Mouse (Mus musculus) heart, postnatal 4 days (tissue): Measurements from ENCODE around the gene Helz2. TPM values are rescaled to one million over a fixed set of nuclear protein-coding genes. Genes with fewer than 3 reads are reported as not detected.
A peak's percentile ranks its signal among the peaks of the same experiment; 100 is the strongest.
"Not testable (repeated sequence)": the region's sequence is repeated elsewhere in the genome, so short reads cannot be mapped to it uniquely, and the experiment has no call there.

ENCODE experiments used
- DNase-seq: peaks from one replicate; pipeline ENCODE4 v3.0.0; 2021
- total RNA-seq, 2 experiments: library from RNA; stranded (reverse); gene quantifications; 2 replicates each; pipeline ENCODE4 v1.2.3; 2021

Helz2 gene
- total RNA-seq, 2 experiments from 2014 or later: 9.2 to 9.4 TPM

DNA sequence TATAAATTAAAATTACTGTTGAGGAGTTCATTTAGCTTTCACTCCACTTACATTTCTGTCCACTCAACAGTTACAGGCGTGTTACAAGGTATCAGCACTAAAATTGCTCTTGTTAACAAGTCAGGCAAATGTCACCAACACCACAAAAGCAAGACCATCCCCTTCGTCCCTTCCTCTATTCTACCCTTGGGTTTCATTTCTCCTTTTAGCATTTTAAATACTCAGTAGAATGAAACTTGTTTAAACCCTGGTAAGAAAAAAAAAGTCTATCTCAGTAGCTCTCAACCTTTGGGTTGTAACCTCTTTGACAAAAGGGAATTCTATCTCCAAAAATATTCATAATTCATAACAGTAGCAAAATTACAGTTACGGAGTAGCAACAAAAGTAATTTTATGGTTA lies 48.8 kb downstream of the Helz2 start:
- no peak for DNase-seq

DNA sequence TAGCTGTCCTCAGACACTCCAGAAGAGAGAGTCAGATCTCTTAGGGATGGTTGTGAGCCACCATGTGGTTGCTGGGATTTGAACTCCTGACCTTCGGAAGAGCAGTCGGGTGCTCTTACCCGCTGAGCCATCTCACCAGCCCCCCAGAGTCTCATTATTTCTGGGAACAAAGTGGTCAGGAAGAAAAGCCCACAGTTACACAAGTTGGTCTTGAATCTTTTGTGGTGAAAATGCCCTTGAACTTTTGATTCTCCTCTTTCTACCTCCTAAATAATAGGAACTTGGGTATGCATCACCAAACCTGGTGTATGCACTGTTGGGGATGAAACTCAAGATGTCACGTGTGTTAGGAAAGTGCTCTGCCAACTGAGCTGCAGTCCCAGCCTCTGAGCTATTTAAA lies 49.9 kb downstream of the Helz2 start:
- DNase-seq: no peak

DNA sequence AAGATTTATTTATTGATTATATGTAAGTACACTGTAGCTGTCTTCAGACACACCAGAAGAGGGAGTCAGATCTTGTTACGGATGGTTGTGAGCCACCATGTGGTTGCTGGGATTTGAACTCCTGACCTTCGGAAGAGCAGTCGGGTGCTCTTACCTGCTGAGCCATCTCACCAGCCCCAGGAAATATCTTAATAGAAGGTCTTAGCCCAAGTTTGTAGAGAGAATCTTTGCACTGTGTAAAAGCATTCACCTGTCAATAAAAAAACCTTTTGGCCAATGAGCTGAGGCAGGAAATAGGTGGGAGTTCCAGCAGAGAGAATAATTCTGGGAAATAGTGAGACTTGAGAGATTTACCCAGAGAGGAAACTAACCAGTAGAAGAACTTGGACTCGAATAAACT lies 50.4 kb downstream of the Helz2 start:
- DNase-seq: not testable (repeated sequence)

DNA sequence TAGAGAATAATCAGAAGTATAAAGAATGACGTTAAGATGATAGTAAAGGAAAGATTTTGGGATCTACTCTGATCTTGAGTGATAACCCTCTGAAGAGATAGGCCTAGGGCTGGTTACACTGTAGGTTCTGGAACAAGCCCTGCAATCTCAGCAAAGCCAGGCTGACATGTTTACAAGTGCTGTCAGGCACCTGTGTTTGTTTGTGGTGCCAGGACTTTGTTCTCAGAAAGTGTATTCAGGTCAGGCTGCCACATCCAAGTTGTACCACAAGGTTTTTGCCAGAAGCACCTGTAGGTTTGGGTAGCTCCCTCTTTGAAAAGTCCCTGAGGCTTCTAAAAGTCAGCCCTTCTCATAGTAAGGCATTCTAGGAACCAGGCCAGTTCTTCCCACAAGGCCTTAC lies 52.5 kb downstream of the Helz2 start:
- DNase-seq: no peak

DNA sequence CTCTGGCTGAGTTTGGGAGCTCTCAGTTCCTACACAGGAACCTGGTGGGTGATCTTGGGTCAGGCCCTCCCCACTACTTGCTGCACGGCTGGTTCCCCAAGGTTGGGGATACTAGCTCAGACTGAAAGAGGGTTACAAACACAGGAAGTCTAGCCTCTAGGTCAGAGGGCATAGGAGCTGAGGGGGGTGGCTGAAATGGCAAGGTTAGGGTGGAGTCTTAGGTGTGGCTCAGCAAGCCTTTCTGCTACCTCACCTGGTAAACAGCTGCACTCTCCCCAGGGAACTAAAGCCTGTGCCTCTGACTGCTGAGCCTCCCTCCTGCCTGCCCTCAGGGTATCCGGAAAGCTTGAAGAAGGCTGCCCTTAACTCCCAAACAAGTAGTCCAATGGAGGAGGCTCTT lies 53.1 kb downstream of the Helz2 start:
- DNase-seq: no peak

DNA sequence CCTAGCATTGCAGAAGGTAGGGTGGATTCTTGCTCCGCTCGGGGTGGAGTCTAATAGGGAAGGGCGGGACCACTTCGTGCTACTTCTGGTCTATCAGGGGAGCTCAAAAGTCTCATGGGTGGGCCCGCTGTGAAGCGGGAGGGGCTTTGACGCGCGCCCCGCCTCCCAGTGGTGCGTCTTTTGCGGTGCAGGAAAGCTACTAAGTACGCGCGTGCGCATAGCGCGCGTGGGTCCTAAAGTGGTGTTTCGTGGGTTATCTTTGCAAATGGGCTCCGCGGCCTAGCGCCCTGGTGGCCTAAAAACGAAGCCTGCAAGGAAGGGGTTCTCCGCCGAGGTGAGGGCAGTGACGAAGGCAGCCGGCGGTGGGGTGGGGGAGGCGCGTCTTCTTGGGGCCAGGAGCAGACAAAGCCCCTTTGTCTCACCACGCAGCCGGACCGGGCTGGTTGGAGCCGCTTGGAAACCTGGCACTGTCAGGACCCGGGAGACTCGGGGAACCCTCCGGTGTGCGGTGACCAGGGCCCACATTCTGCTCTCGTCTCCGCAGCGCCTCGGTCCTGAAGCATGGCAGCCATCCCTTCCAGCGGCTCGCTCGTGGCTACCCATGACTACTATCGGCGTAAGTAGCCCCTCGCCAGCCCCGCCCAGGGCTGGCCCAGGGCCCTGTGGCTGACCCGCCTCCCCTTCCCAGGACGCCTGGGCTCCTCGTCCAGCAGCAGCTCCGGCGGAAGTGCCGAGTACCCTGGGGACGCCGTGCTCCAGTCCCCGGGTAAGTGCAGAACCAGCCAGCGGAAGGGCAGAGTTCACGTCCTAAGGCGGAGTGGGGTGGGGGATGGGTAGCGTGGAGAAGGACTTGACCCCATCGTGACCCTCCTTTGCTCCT lies 54.5 kb downstream of the Helz2 start, which contains the start of gene Ppdpf:
Gene Ppdpf (plus strand): TSS at position 127 of the 880 bp plus-strand sequence.
- DNase-seq: peak; percentile 91

DNA sequence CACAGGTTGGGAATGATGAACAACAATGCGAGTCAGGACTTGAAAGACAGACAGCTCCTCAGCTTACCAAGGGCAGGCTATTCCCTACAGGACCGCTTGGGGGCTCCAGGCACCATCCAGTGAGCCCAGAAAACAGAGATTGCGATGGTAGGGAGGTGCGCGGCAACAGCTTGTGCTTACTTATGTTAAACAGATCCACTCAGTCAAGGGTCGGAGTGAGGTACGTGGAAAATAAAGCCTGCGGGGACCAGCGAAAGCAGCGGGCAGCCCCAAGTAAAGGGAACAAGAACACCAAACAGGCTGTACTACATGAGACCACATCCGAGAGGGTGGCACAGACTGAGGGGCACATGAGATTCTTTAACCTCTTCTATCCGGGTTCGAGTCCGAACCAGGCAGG lies 55.2 kb downstream of the Helz2 start:
- DNase-seq: peak; percentile 89

DNA sequence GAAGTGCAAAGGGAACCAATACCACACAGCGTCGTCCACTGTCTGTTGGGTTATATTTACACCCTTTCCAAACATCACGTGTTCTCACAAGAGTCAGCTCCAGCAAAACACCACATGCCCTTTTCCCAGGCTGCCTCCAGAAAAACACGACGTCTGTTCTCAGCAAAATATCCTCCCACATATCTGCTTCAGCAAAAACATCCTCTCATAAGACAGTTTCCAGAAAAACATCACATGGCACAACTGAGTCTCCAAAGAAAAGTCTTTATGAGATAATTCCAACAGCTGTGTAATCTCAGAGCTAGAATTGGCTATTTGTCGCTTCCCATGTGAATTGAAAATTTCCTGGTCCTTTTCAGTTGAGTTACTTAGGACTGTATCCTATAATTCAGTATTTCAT lies 60.9 kb downstream of the Helz2 start:
- no peak for DNase-seq

DNA sequence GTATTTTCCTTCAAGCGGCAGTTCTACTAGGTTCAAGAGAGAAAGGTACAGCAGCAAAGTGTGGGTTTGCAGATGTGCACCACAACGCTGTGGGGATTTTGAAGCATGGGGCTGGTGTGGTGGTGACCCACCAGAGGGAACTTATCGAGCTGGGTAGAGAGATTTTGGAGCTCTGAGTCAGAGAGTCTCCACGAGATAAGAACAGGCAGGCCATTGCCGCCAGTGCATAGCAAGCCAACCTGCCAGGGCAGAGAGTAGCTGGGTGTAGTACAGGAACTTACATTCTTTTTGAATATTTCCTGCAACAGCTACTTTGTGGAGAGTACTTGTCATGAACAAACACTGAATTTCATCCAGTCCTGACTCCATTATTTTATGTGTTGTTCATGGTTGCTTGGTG lies 63.4 kb downstream of the Helz2 start:
- DNase-seq: no peak

DNA sequence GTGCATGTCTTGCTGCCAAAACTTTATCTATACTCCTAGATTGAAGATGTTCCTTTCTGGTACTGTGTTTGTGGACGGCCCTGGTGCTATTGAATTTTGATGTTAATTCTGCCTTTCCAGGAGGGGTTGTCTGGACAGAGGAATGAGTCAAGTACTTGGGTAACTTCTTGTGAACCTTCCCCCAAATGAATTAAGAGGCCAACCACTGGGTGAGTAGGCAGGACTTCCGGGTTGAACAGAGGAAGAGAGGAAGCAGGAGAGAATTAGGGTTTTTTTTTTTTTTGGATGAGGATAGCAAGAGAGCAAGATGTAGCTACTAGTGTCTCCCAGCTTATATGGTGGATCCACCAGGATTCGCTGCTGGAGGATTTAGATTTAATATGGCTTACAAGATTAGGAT lies 63.8 kb downstream of the Helz2 start:
- no peak for DNase-seq

Other genes with a start within 250 kb of the Helz2 start
- under 1 TPM; 0.11 to 0.17 TPM for gene Chrna4, start 198.5 kb downstream of the Helz2 start, total RNA-seq
- gene Kcnq2, start 106.7 kb downstream of the Helz2 start, total RNA-seq: under 1 TPM in 1 of 2 experiments, not detected in 1; 0.29 TPM
- gene Eef1a2, start 85.0 kb downstream of the Helz2 start, total RNA-seq: 100 to 1,000 TPM; 460 to 501 TPM
- gene Ppdpf, start 54.8 kb downstream of the Helz2 start, total RNA-seq: 10 to 100 TPM; 65.9 to 66.8 TPM
- not detected for gene Ptk6, start 39.2 kb downstream of the Helz2 start, total RNA-seq
- under 1 TPM in 1 of 2 experiments, not detected in 1; 0.09 TPM for gene Srms, start 28.8 kb downstream of the Helz2 start, total RNA-seq
- gene Fndc11, start 22.0 kb downstream of the Helz2 start, total RNA-seq: not detected
- 10 to 100 TPM; 15.6 to 20.2 TPM for gene Gmeb2, start 46.0 kb upstream of the Helz2 start, total RNA-seq
- gene Stmn3, start 72.5 kb upstream of the Helz2 start, total RNA-seq: under 1 TPM; 0.24 to 0.47 TPM
- 10 to 100 TPM; 42.9 to 46.9 TPM for gene Rtel1, start 77.7 kb upstream of the Helz2 start, total RNA-seq
- gene Zgpat, start 122.9 kb upstream of the Helz2 start, total RNA-seq: 10 to 100 TPM; 20.7 to 22.8 TPM
- 10 to 100 TPM; 39.6 to 41.0 TPM for gene Arfrp1, start 123.4 kb upstream of the Helz2 start, total RNA-seq
- gene Lime1, start 138.1 kb upstream of the Helz2 start, total RNA-seq: 1 to 10 TPM; 8.8 to 8.9 TPM
- gene Zbtb46, start 217.4 kb upstream of the Helz2 start, total RNA-seq: 10 to 100 TPM; 14.9 to 16.5 TPM